Mouse (Mus musculus): ENCODE data around the gene Schip1. TPM values are rescaled to one million over a fixed set of nuclear protein-coding genes. Genes with fewer than 3 reads are reported as not detected.

Gene Schip1
- polyA plus RNA-seq, 1 experiment from 2014 or later = 129 TPM

- no peak overlapping the region for H3K27ac ChIP-seq
- no peaks in the 10 kb centered on the region for H3K27me3 ChIP-seq
- peaks cover 6% of the 10 kb centered on the region; the same call in 1 of the 2 replicates for H3K9me3 ChIP-seq (replicated peaks)
- no peak overlapping the region for H3K4me2 ChIP-seq
- H3K4me3 ChIP-seq = no peak overlapping the region
- no peak overlapping the region for H3K9ac ChIP-seq
- 68% methylated on average over 3 of the region's 3 CpGs for WGBS
- no peak for ATAC-seq
- H3K36me3 ChIP-seq (ENCODE audit: poor library complexity, severe bottlenecking) = no peaks in the 10 kb centered on the region
- H3K4me1 ChIP-seq = peaks cover 3% of the 10 kb centered on the region; the same call in 1 of the 2 replicates
Observed at GRCm38 (mm10) chr3:68353492-68353891, 288.9 kb downstream of the Schip1 start.

GRCm38 (mm10) chr3:68356516-68356915, 291.9 kb downstream of the Schip1 start:
- Histone ChIP-seq H3K4me3 (no peak overlapping the region), H3K4me1 (peaks cover 3% of the 10 kb centered on the region; the same call in 1 of the 2 replicates), H3K27me3 (no peaks in the 10 kb centered on the region), H3K9me3 (replicated peaks) (peaks cover 6% of the 10 kb centered on the region; the same call in 1 of the 2 replicates), H3K27ac (no peak overlapping the region), H3K36me3 (ENCODE audit: poor library complexity, severe bottlenecking) (no peaks in the 10 kb centered on the region), H3K9ac (no peak overlapping the region), H3K4me2 (no peak overlapping the region)
- ATAC-seq = no peak
- 91% methylated on average over 2 of the region's 2 CpGs for WGBS

GRCm38 (mm10) chr3:68368029-68368428, 303.4 kb downstream of the Schip1 start:
- no peaks in the 10 kb centered on the region for H3K27me3 ChIP-seq
- H3K4me3 ChIP-seq = no peak overlapping the region
- no peaks in the 10 kb centered on the region for H3K9me3 ChIP-seq (replicated peaks)
- H3K27ac ChIP-seq = no peak overlapping the region
- no peak overlapping the region for H3K4me2 ChIP-seq
- H3K36me3 ChIP-seq (ENCODE audit: poor library complexity, severe bottlenecking) = no peaks in the 10 kb centered on the region
- no peak overlapping the region for H3K9ac ChIP-seq
- no peak for ATAC-seq
- H3K4me1 ChIP-seq = no peaks in the 10 kb centered on the region

- WGBS = 67% methylated on average over 1 of the region's 1 CpGs
- H3K4me1 ChIP-seq = peaks cover 8% of the 10 kb centered on the region
- no peak overlapping the region for H3K27ac ChIP-seq
Observed at GRCm38 (mm10) chr3:68372925-68373324, 308.3 kb downstream of the Schip1 start.

GRCm38 (mm10) chr3:68375100-68375508, 310.5 kb downstream of the Schip1 start:
- Histone ChIP-seq H3K9ac (no peak overlapping the region), H3K9me3 (replicated peaks) (no peaks in the 10 kb centered on the region), H3K27me3 (no peaks in the 10 kb centered on the region), H3K27ac (no peak overlapping the region), H3K4me1 (peaks cover 8% of the 10 kb centered on the region), H3K36me3 (ENCODE audit: poor library complexity, severe bottlenecking) (no peaks in the 10 kb centered on the region), H3K4me3 (no peak overlapping the region), H3K4me2 (peak overlapping the region; percentile 31; the same call in 1 of the 2 replicates)
- peak; percentile 65; the same call in 1 of the 2 replicates for ATAC-seq
- 47% methylated on average over 10 of the region's 10 CpGs for WGBS

More at GRCm38 (mm10) chr3:68372925-68373324, 308.3 kb downstream of the Schip1 start:
- Histone ChIP-seq H3K9ac (no peak overlapping the region), H3K27me3 (no peaks in the 10 kb centered on the region), H3K36me3 (ENCODE audit: poor library complexity, severe bottlenecking) (no peaks in the 10 kb centered on the region), H3K4me2 (no peak overlapping the region), H3K4me3 (no peak overlapping the region), H3K9me3 (replicated peaks) (no peaks in the 10 kb centered on the region)
- no peak for ATAC-seq

- WGBS = 77% methylated on average over 7 of the region's 7 CpGs
Observed at GRCm38 (mm10) chr3:68377452-68378198, 313.0 kb downstream of the Schip1 start.

GRCm38 (mm10) chr3:68378799-68379198, 314.2 kb downstream of the Schip1 start:
- H3K36me3 ChIP-seq (ENCODE audit: poor library complexity, severe bottlenecking) = no peaks in the 10 kb centered on the region
- H3K9ac ChIP-seq = no peak overlapping the region
- H3K4me2 ChIP-seq = no peak overlapping the region
- no peak overlapping the region for H3K27ac ChIP-seq
- WGBS = 84% methylated on average over 2 of the region's 2 CpGs
- no peak overlapping the region for H3K4me3 ChIP-seq
- H3K4me1 ChIP-seq = peaks cover 11% of the 10 kb centered on the region
- H3K27me3 ChIP-seq = no peaks in the 10 kb centered on the region
- no peak for ATAC-seq
- no peaks in the 10 kb centered on the region for H3K9me3 ChIP-seq (replicated peaks)

More at GRCm38 (mm10) chr3:68377452-68378198, 313.0 kb downstream of the Schip1 start:
- H3K9ac ChIP-seq = no peak overlapping the region
- no peak for ATAC-seq
- H3K27me3 ChIP-seq = no peaks in the 10 kb centered on the region
- H3K9me3 ChIP-seq (replicated peaks) = no peaks in the 10 kb centered on the region
- H3K4me2 ChIP-seq = no peak overlapping the region
- H3K36me3 ChIP-seq (ENCODE audit: poor library complexity, severe bottlenecking) = no peaks in the 10 kb centered on the region
- H3K4me3 ChIP-seq = no peak overlapping the region
- peaks cover 8% of the 10 kb centered on the region for H3K4me1 ChIP-seq
- H3K27ac ChIP-seq = no peak overlapping the region

GRCm38 (mm10) chr3:68379242-68379641, 314.6 kb downstream of the Schip1 start:
- Histone ChIP-seq H3K4me1 (peaks cover 11% of the 10 kb centered on the region), H3K4me2 (no peak overlapping the region), H3K36me3 (ENCODE audit: poor library complexity, severe bottlenecking) (no peaks in the 10 kb centered on the region), H3K27ac (no peak overlapping the region), H3K4me3 (no peak overlapping the region), H3K9me3 (replicated peaks) (no peaks in the 10 kb centered on the region), H3K27me3 (no peaks in the 10 kb centered on the region), H3K9ac (no peak overlapping the region)
- no peak for ATAC-seq
- WGBS = 56% methylated on average over 7 of the region's 7 CpGs

- ATAC-seq = no peak
- Histone ChIP-seq H3K27me3 (no peaks in the 10 kb centered on the region), H3K9ac (no peak overlapping the region), H3K27ac (no peak overlapping the region), H3K4me2 (no peak overlapping the region), H3K4me1 (peaks cover 3% of the 10 kb centered on the region; the same call in 1 of the 2 replicates), H3K4me3 (no peak overlapping the region), H3K36me3 (ENCODE audit: poor library complexity, severe bottlenecking) (no peaks in the 10 kb centered on the region), H3K9me3 (replicated peaks) (no peaks in the 10 kb centered on the region)
Observed at GRCm38 (mm10) chr3:68383672-68384071, 319.1 kb downstream of the Schip1 start.

- Histone ChIP-seq H3K27ac (no peak overlapping the region), H3K36me3 (ENCODE audit: poor library complexity, severe bottlenecking) (no peaks in the 10 kb centered on the region), H3K27me3 (no peaks in the 10 kb centered on the region), H3K9ac (no peak overlapping the region), H3K4me2 (no peak overlapping the region), H3K4me1 (peaks cover 3% of the 10 kb centered on the region; the same call in 1 of the 2 replicates), H3K4me3 (no peak overlapping the region), H3K9me3 (replicated peaks) (no peaks in the 10 kb centered on the region)
- 90% methylated on average over 3 of the region's 3 CpGs for WGBS
- ATAC-seq = no peak
Observed at GRCm38 (mm10) chr3:68385544-68385943, 320.9 kb downstream of the Schip1 start.

- no peak overlapping the region for H3K9ac ChIP-seq
- no peak overlapping the region for H3K4me3 ChIP-seq
Observed at GRCm38 (mm10) chr3:68388023-68388422, 323.4 kb downstream of the Schip1 start.

GRCm38 (mm10) chr3:68393578-68393977, 329.0 kb downstream of the Schip1 start:
- Histone ChIP-seq H3K9me3 (replicated peaks) (no peaks in the 10 kb centered on the region), H3K27ac (no peak overlapping the region), H3K4me2 (no peak overlapping the region), H3K9ac (no peak overlapping the region), H3K36me3 (ENCODE audit: poor library complexity, severe bottlenecking) (no peaks in the 10 kb centered on the region), H3K4me1 (no peaks in the 10 kb centered on the region), H3K4me3 (no peak overlapping the region), H3K27me3 (no peaks in the 10 kb centered on the region)
- no peak for ATAC-seq
- 76% methylated on average over 2 of the region's 2 CpGs for WGBS

More at GRCm38 (mm10) chr3:68388023-68388422, 323.4 kb downstream of the Schip1 start:
- no peak overlapping the region for H3K27ac ChIP-seq
- no peaks in the 10 kb centered on the region for H3K27me3 ChIP-seq
- H3K4me1 ChIP-seq = peaks cover 3% of the 10 kb centered on the region; the same call in 1 of the 2 replicates
- no peaks in the 10 kb centered on the region for H3K9me3 ChIP-seq (replicated peaks)
- no peak for ATAC-seq
- 98% methylated on average over 3 of the region's 3 CpGs for WGBS
- H3K4me2 ChIP-seq = no peak overlapping the region
- no peaks in the 10 kb centered on the region for H3K36me3 ChIP-seq (ENCODE audit: poor library complexity, severe bottlenecking)

All from forebrain, embryonic 13.5 days (tissue).